Mouse (Mus musculus) heart, embryonic 15.5 days (tissue): ENCODE results near the gene Nfix. TPM values are rescaled to one million over a fixed set of nuclear protein-coding genes. Genes with fewer than 3 reads are reported as not detected.

ENCODE experiments used
- ATAC-seq: fragments of 200-750 bp; cut with Nextera tagmentation; replicated peaks from 2 replicates; pipeline ENCODE4 v1.8.0; 2017; ENCODE audit warnings: low read depth, moderate TSS enrichment; ENCODE audit not compliant: insufficient number of reproducible peaks, insufficient read depth, low FRiP score
- H3K27ac ChIP-seq: fragments of 300-500 bp; sonication (generic); 2 replicates; pipeline ENCODE4 v1.5.1; 2015; ENCODE audit warnings: mild to moderate bottlenecking, inconsistent platforms
- H3K27me3 ChIP-seq: fragments of 300-500 bp; sonication (generic); 2 replicates; pipeline ENCODE4 v1.6.1; 2015; ENCODE audit warnings: inconsistent platforms
- H3K36me3 ChIP-seq: fragments of 300-500 bp; sonication (generic); 2 replicates; pipeline ENCODE4 v1.6.1; 2015; ENCODE audit warnings: mild to moderate bottlenecking, inconsistent platforms
- H3K4me1 ChIP-seq: fragments of 300-500 bp; sonication (generic); replicated peaks from 2 replicates; pipeline ENCODE4 v1.6.1; 2015; ENCODE audit warnings: inconsistent platforms
- H3K4me2 ChIP-seq: fragments of 300-500 bp; sonication (generic); 2 replicates; pipeline ENCODE4 v1.6.1; 2015; ENCODE audit warnings: inconsistent platforms, mild to moderate bottlenecking, moderate library complexity
- H3K4me3 ChIP-seq: fragments of 300-500 bp; sonication (generic); 2 replicates; pipeline ENCODE4 v1.5.1; 2015; ENCODE audit warnings: mild to moderate bottlenecking, inconsistent platforms
- H3K9ac ChIP-seq: fragments of 300-500 bp; sonication (generic); 2 replicates; pipeline ENCODE4 v1.6.1; 2015; ENCODE audit warnings: mild to moderate bottlenecking, inconsistent platforms
- H3K9me3 ChIP-seq: fragments of 300-500 bp; sonication (generic); replicated peaks from 2 replicates; pipeline ENCODE4 v1.6.1; 2016; ENCODE audit warnings: inconsistent platforms
- WGBS: fragments of 180-500 bp; shearing (Covaris S2); methylation state at CpG from one replicate; pipeline ENCODE4 v1.1.7; 2015; ENCODE audit warnings: mixed read lengths; 5-methylcytosine and 5-hydroxymethylcytosine counted together
- polyA plus RNA-seq: library from polyadenylated mRNA; unstranded; fragments of >200 nt; fragmentation: Nextera tagmentation; extraction: Ambion mirVana; gene quantifications from 2 replicates; pipeline ENCODE4 v1.2.1, GENCODE M21; 2015

Gene Nfix
- polyA plus RNA-seq, 1 experiment from 2014 or later, result 15.0 TPM

DNA sequence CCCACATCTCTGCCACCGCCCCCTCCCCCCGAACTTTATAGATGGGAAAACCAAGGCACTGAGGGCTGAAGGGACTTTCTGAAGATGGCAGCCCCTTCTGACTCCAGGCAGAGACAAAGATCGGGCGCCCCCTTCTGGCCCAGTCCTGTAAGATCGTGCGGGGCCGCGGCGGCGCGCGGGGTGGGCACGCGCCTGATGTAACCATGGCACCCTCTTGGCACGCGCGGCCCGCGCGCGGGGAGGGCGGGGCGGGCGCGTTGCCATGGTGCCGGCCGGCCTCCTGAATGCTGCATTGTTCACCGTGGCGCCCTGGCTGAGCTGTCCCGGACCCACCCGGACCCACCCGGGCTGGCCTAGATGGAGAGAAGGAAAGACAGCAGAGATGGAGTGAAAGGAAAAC is 10.8 kb upstream of the Nfix start:
- peak overlapping the region; percentile 47 for H3K4me3 ChIP-seq
- H3K4me1 ChIP-seq, result peaks cover 25% of the 10 kb centered on the region
- WGBS, result under 1% methylated on average over 32 of the region's 32 CpGs
- peak overlapping the region; percentile 29; the same call in 1 of the 2 replicates for H3K9ac ChIP-seq
- no peaks in the 10 kb centered on the region for H3K9me3 ChIP-seq
- H3K4me2 ChIP-seq, result peak overlapping the region; percentile 77
- H3K27me3 ChIP-seq, result peaks cover 17% of the 10 kb centered on the region; the same call in 1 of the 2 replicates
- ATAC-seq, result peak; percentile 81
- no peaks in the 10 kb centered on the region for H3K36me3 ChIP-seq
- H3K27ac ChIP-seq, result no peak overlapping the region

DNA sequence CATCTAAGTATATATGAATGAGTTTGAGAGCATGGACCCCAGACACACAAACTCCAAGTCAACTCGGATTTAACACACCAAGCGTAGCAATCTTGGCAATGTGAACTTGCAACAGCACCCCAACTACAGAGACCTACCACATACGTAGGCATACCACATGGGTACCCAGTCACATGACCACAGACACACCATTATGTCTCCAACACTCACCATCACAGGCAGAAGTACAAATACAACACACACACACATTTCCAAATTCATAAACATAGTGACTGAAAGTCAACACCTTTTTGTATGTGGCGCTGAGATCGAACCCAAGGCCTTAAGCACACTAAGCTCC is 9.8 kb upstream of the Nfix start:
- Histone ChIP-seq H3K27me3 (peaks cover 17% of the 10 kb centered on the region; the same call in 1 of the 2 replicates), H3K9me3 (no peaks in the 10 kb centered on the region), H3K4me3 (no peak overlapping the region), H3K4me1 (peaks cover 19% of the 10 kb centered on the region), H3K27ac (no peak overlapping the region), H3K4me2 (no peak overlapping the region), H3K9ac (no peak overlapping the region), H3K36me3 (no peaks in the 10 kb centered on the region)
- no peak for ATAC-seq
- WGBS, result 77% methylated on average over 5 of the region's 5 CpGs

DNA sequence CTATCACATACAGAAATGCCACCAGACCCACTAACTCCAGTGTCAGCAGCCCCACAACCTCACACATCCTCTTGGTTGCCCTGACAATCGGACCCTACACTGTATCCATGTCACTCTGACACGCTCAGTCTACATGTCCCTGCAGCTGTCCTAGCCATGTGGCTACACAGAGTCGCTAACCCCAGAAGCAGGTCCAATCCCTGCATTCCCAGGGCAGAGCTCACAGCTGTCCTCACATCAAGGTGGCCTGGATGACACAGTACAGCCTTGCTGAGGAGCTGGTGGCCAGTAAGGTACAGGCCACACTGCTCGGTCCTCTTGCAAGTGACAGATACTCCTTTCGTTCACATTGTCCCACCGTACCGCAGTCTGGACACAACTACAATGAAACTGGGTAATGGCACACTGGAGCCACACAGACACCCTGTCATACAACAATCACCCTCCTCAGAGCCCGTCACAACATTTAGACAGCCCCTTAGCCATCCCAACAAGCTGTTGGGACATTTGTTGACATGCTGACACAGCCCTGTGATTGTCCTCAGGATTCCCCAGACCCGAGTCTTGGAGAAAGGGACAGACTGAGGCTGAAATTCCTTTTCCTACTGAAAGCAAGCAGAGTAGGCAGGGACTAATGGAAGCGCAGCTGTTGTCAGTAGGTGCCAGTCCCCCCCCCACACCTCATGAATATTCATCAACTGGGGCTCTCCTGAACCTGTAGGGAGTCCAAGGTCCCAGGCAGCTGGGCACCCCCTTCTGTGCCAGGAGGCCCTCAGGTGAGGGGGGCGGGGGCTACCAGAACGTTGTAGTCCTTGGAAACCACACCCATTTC is 9.2 kb upstream of the Nfix start:
- no peak overlapping the region for H3K27ac ChIP-seq
- H3K27me3 ChIP-seq, result peaks cover 12% of the 10 kb centered on the region; the same call in 1 of the 2 replicates
- no peak overlapping the region for H3K4me2 ChIP-seq
- no peaks in the 10 kb centered on the region for H3K36me3 ChIP-seq
- no peak overlapping the region for H3K4me3 ChIP-seq
- WGBS, result 56% methylated on average over 12 of the region's 12 CpGs
- H3K4me1 ChIP-seq, result peaks cover 14% of the 10 kb centered on the region
- no peaks in the 10 kb centered on the region for H3K9me3 ChIP-seq
- H3K9ac ChIP-seq, result no peak overlapping the region
- ATAC-seq, result no peak

DNA sequence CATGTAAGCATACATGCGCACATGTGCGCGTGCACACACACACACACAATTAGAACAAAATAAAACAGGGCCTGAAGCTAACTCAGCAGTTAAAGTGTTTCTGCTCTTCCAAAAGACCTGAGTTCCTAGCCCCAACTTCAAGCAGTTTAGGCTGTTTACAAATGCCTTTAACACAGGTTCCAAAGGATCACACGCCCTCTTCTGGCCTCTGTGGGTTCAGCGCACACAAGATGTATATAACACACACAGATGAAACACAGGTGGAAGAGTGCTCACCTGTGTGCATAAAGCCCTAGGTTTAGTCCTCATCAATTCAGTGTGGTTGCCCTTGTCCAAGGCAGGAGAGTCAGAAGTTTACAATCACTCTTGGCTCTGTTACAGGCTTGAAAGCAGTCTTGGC is 5.9 kb upstream of the Nfix start:
- Histone ChIP-seq H3K9ac (no peak overlapping the region), H3K9me3 (no peaks in the 10 kb centered on the region), H3K4me2 (no peak overlapping the region), H3K4me1 (peaks cover 7% of the 10 kb centered on the region), H3K4me3 (no peak overlapping the region), H3K27me3 (peaks cover 13% of the 10 kb centered on the region; the same call in 1 of the 2 replicates), H3K27ac (no peak overlapping the region), H3K36me3 (no peaks in the 10 kb centered on the region)
- ATAC-seq, result no peak
- WGBS, result 94% methylated on average over 5 of the region's 5 CpGs

DNA sequence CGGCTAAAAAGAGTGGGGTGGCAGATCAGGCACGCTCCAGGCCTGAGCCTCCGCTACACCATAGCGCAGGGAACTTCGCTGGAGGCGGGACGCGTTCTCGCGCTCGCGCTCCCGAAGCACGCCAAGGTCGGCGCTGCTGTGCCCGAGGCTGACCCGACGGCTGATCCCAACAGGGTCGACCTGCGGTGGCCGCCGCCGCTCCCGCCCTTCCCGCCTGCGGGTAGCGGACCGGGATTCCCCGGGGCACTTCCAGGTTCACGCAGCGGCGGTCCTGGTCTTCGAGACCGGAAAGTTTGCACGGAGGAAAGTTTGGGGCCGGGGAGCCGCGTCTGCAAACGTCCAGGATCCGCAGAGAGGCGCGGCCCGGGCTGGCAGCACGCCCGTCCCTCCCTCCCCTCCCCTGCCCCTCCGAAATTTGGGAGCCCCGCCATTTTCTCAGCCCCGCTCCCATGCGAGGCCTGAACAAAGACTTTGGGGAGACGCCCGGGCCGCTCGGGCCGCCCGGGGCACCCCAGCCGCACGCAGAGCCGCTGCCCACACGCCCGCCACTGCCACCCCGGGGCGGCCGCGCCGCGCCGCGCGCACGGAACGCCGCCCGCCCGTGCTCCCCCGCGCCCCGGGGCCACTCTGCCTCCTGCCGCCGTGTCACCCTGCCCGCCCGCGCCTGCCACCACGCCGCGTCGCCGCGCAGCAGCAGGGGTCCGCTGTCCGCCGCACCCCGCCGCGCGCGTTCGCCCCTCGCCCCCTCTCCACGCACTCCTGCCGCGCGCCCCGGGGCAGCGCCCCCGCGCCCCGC is 810 bp downstream of the Nfix start:
- H3K9ac ChIP-seq, result peak overlapping the region; percentile 96
- H3K27me3 ChIP-seq, result peaks cover 47% of the 10 kb centered on the region
- H3K4me2 ChIP-seq, result peak overlapping the region; percentile 93
- H3K4me3 ChIP-seq, result peak overlapping the region; percentile 84
- peak; percentile 32 for ATAC-seq
- peaks cover 45% of the 10 kb centered on the region for H3K4me1 ChIP-seq
- no peaks in the 10 kb centered on the region for H3K9me3 ChIP-seq
- under 1% methylated on average over 97 of the region's 108 CpGs for WGBS
- peaks cover 3% of the 10 kb centered on the region; the same call in 1 of the 2 replicates for H3K36me3 ChIP-seq
- peak overlapping the region; percentile 87 for H3K27ac ChIP-seq

DNA sequence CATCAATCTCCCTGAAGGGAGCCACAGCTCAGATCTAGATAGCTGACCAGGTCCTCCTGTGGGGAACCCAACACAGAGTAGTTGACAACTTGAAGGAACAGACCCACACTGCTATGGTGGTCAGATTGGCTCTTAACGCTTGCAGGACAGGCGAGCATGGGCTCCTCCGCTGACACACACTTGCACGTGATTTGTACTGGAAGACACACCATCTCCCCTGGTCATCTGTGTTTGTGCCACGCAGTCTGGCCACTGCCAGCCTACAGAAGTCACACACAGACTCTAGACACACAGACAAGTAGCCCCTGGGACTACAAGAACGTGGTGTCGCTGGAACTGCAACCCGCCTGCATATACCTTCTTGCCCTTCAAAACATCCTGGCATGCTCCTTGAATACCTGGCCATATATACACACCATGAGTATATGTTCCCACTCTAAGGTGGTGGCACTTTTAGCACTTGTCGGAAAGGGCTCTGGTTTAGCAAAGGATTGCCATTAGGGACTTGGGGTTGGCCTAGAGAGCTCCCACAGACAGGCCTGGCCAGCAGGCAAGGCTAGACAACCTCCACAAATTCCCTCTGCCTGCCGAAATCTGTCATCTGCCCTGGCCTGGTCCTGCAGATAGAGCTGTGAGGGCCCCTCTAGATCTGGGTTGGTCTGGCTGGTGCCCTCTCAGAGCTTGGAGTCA is 1.6 kb downstream of the Nfix start:
- no peak for ATAC-seq
- H3K4me3 ChIP-seq, result peak overlapping the region; percentile 84
- peaks cover 52% of the 10 kb centered on the region for H3K4me1 ChIP-seq
- peak overlapping the region; percentile 93 for H3K4me2 ChIP-seq
- no peaks in the 10 kb centered on the region for H3K9me3 ChIP-seq
- peak overlapping the region; percentile 96 for H3K9ac ChIP-seq
- WGBS, result 62% methylated on average over 10 of the region's 10 CpGs
- peaks cover 49% of the 10 kb centered on the region for H3K27me3 ChIP-seq
- peak overlapping the region; percentile 87 for H3K27ac ChIP-seq
- peaks cover 3% of the 10 kb centered on the region; the same call in 1 of the 2 replicates for H3K36me3 ChIP-seq

DNA sequence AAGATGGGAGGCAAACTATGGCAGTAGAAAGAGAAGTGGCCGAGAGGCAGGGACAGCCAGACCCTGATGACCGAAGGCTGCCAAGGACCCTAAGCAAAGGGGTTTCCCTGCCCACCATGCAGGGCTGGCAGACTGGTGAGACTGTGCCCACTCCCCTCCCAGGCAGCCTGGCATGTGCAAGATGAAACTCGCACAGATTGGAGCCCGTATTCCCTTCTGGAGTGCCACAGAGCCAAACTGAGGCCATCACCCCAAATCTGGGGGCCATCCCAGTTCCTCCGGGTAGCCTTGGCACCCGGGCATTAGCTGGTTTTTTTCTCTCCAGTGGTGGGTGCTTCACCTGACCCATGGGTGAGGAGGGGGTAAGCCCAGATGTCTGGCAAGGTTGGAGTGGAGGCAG is 2.2 kb downstream of the Nfix start:
- Histone ChIP-seq H3K27ac (no peak overlapping the region), H3K4me1 (peaks cover 57% of the 10 kb centered on the region), H3K36me3 (peaks cover 3% of the 10 kb centered on the region; the same call in 1 of the 2 replicates), H3K27me3 (peaks cover 46% of the 10 kb centered on the region), H3K4me2 (peak overlapping the region; percentile 93), H3K4me3 (peak overlapping the region; percentile 84; the same call in 1 of the 2 replicates), H3K9ac (peak overlapping the region; percentile 36), H3K9me3 (no peaks in the 10 kb centered on the region)
- WGBS, result 77% methylated on average over 6 of the region's 6 CpGs
- no peak for ATAC-seq

DNA sequence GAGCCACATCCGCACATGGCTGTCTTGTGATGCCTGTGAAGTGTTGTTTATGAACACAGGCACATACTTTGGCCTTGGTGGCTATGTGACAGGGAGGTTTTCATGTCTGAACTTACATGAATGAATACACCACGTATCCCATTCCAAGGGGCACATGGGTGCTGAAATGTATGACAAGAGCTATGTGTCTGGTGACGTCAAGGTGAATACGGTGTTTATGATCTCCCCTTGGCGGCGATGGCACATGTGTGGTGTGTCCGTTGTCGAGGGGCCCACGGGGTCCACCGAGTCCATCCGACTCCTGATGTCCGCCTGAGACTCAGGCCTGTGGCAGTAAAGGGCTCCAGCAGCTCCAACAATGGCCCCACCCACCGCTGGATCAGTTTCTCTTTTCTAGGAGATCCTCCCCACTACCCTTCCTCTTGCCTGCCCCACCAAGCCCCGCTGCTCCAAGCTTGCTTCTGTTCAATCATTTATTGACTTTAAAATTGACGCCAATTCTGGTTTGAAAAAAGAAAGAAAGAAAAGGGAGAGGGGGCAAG is 2.8 kb downstream of the Nfix start:
- 83% methylated on average over 15 of the region's 15 CpGs for WGBS
- H3K4me1 ChIP-seq, result peaks cover 61% of the 10 kb centered on the region
- H3K36me3 ChIP-seq, result peaks cover 3% of the 10 kb centered on the region; the same call in 1 of the 2 replicates
- H3K9ac ChIP-seq, result no peak overlapping the region
- H3K4me3 ChIP-seq, result no peak overlapping the region
- no peaks in the 10 kb centered on the region for H3K9me3 ChIP-seq
- no peak overlapping the region for H3K27ac ChIP-seq
- no peak for ATAC-seq
- peak overlapping the region; percentile 93; the same call in 1 of the 2 replicates for H3K4me2 ChIP-seq
- H3K27me3 ChIP-seq, result peaks cover 39% of the 10 kb centered on the region

DNA sequence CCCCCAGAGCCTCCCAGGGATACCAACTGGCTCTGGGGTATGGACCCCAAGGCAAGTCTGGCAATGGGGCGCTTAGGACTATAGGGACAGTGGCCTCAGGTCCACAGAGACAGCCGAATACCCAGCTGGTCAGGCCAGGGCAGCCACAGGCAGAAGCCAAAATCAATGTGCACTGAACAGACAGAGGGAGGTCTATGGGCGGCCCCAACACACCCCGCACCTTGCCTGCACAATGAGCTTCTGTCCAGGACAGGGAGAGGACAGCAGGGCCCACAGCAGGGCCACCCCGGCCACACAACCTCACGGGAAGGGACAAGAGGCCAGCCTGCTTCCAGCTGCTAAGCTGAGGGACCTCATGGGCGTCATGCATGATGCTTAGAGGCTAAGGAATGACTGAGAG is 5.7 kb downstream of the Nfix start:
- peaks cover 71% of the 10 kb centered on the region for H3K4me1 ChIP-seq
- H3K36me3 ChIP-seq, result peaks cover 3% of the 10 kb centered on the region; the same call in 1 of the 2 replicates
- H3K27ac ChIP-seq, result peak overlapping the region; percentile 70
- 64% methylated on average over 7 of the region's 7 CpGs for WGBS
- ATAC-seq, result 0 out of 2 replicates have a peak, but pooled peaks have one; percentile 2
- H3K27me3 ChIP-seq, result peaks cover 52% of the 10 kb centered on the region
- no peak overlapping the region for H3K9ac ChIP-seq
- H3K9me3 ChIP-seq, result no peaks in the 10 kb centered on the region
- no peak overlapping the region for H3K4me3 ChIP-seq
- peak overlapping the region; percentile 32; the same call in 1 of the 2 replicates for H3K4me2 ChIP-seq

DNA sequence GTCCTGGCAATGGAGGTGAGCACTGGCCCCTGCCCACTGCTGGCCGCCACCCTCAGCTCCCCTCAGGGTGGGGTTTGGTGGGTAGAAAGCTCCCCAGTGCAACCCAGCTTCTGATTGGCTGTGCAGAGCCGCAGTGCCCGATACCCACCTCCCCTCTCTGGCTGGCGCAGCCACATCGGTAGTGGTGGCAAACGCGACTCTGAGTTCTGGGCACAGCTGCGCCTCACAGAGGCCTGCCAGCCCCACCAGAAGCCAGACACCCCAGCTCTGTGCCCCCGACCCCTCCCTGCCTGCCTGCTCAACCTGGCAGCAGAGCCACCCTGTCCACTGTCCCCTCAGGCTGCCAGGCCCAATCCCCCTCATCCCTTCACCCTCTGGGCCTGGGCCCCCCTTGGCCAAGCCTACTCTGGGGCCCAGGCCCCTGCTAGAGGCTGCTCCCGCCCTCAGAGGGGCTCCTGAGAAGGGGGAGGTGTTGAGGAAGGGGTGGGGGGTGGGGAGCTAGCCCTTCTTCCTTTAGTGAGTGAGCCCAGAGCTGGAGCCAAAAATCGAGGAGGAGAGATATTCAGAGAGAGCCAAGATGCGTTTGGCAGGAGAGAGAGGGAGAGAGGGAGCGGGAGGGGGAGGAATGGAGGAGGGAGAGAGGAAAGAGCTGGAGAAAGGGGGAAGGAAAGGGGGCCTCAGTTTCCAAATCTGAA is 6.2 kb downstream of the Nfix start:
- H3K27ac ChIP-seq, result peak overlapping the region; percentile 70
- peak; percentile 61 for ATAC-seq
- peaks cover 74% of the 10 kb centered on the region for H3K4me1 ChIP-seq
- H3K4me3 ChIP-seq, result no peak overlapping the region
- peaks cover 3% of the 10 kb centered on the region; the same call in 1 of the 2 replicates for H3K36me3 ChIP-seq
- H3K9me3 ChIP-seq, result no peaks in the 10 kb centered on the region
- H3K9ac ChIP-seq, result 0 out of 2 replicates have a peak overlapping the region, but pooled peaks have one; percentile 8
- WGBS, result 55% methylated on average over 13 of the region's 13 CpGs
- peak overlapping the region; percentile 36 for H3K4me2 ChIP-seq
- H3K27me3 ChIP-seq, result peaks cover 57% of the 10 kb centered on the region
